Mouse (Mus musculus) forebrain, embryonic 14.5 days (tissue): ENCODE data around the gene Usp20. TPM values are rescaled to one million over a fixed set of nuclear protein-coding genes. Genes with fewer than 3 reads are reported as not detected.
A peak's percentile ranks its signal among the peaks of the same experiment; 100 is the strongest.

Source experiments
- ATAC-seq: fragments of 200-750 bp; cut with Nextera tagmentation; 2 replicates; pipeline ENCODE4 v1.8.0; 2017; ENCODE audit warnings: mild to moderate bottlenecking, moderate library complexity
- DNase-seq: peaks from one replicate; pipeline ENCODE4 v3.0.0-alpha.2; 2015; ENCODE audit warnings: low spot score
- H3K27ac ChIP-seq: fragments of 300-500 bp; sonication (generic); 2 replicates; pipeline ENCODE4 v1.5.1; 2014; ENCODE audit warnings: low read depth, mild to moderate bottlenecking, control low read depth, low read length, moderate library complexity
- H3K27me3 ChIP-seq: fragments of 300-500 bp; sonication (generic); replicated peaks from 2 replicates; pipeline ENCODE4 v1.6.1; 2014; ENCODE audit warnings: low read length, control low read depth, mixed read lengths; ENCODE audit not compliant: control insufficient read depth, insufficient read depth
- H3K36me3 ChIP-seq: fragments of 300-500 bp; sonication (generic); 2 replicates; pipeline ENCODE4 v1.6.1; 2014; ENCODE audit warnings: low read length, control low read depth; ENCODE audit not compliant: control insufficient read depth, insufficient read depth
- H3K4me1 ChIP-seq: fragments of 300-500 bp; sonication (generic); 2 replicates; pipeline ENCODE4 v1.6.1; 2014; ENCODE audit warnings: antibody characterized with exemption, low read length, control low read depth; ENCODE audit not compliant: control insufficient read depth, insufficient read depth
- H3K4me2 ChIP-seq: fragments of 300-500 bp; sonication (generic); 2 replicates; pipeline ENCODE4 v1.6.1; 2014; ENCODE audit warnings: mild to moderate bottlenecking, control low read depth, low read length
- H3K4me3 ChIP-seq: fragments of 300-500 bp; sonication (generic); 2 replicates; pipeline ENCODE4 v1.5.1; 2014; ENCODE audit warnings: low read depth, low read length, control low read depth
- H3K9ac ChIP-seq: fragments of 300-500 bp; sonication (generic); 2 replicates; pipeline ENCODE4 v1.6.1; 2014; ENCODE audit warnings: mild to moderate bottlenecking, low read length, control low read depth, moderate library complexity
- H3K9me3 ChIP-seq: fragments of 300-500 bp; sonication (generic); replicated peaks from 2 replicates; pipeline ENCODE4 v1.6.1; 2016; ENCODE audit warnings: low read length, control low read depth, mixed read lengths; ENCODE audit not compliant: control insufficient read depth
- WGBS: fragments of 180-500 bp; shearing (Covaris S2); extraction: QIAGEN DNeasy Blood & Tissue Kit; methylation state at CpG from one replicate; pipeline ENCODE4 v1.1.7; 2014; 5-methylcytosine and 5-hydroxymethylcytosine counted together
- polyA plus RNA-seq: library from polyadenylated mRNA; unstranded; fragments of >200 nt; fragmentation: Nextera tagmentation; extraction: Ambion mirVana; gene quantifications from 2 replicates; pipeline ENCODE4 v1.2.1, GENCODE M21; 2014

The Usp20 gene
- polyA plus RNA-seq, 1 experiment from 2014 or later = 18.7 TPM

DNA sequence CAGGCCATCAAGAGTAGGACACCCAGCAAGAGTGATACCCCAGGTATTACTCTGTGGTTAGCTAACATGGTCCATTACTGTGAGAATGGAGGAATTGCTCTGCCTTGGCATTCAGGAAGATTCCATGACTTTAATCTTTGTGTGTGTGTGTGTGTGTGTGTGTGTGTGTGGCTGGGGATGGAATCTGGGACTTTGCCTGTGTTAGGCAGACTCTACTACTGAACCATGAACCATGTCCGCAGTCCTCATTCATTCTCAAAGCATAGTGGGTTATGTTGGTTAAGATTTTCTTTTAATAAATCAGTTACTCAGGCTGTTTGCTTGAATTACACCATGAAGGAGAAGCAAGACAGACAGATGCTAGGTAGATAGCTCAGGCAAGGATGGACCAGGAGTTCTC is 61.8 kb downstream of the Usp20 start:
- H3K27me3 ChIP-seq = no peaks in the 10 kb centered on the region
- no peaks in the 10 kb centered on the region for H3K4me1 ChIP-seq

DNA sequence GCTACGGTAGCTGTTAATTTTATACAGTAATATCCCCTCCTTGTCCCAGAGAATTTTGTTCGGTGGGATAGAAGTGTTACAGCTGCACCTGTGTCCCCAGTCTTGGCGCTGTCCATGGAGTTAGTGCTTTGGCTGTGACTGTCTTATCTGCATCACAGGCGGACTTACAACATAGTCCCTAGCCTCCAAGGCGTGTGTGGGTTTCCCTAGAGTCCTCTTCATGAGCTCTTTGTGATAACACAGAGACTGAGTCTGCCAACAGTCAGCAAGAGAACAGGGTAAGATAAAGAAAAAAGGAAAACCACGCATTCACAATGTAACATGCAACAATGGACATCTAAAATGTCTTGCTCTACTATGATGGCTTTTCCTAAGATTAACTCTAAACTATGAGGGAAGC is 66.0 kb downstream of the Usp20 start:
- no peak for DNase-seq
- Histone ChIP-seq H3K27me3 (no peaks in the 10 kb centered on the region), H3K4me1 (no peaks in the 10 kb centered on the region), H3K27ac (no peak overlapping the region), H3K4me2 (no peak overlapping the region), H3K36me3 (0 out of 2 replicates have a peak, but pooled peaks cover 4% of the 10 kb centered on the region), H3K9me3 (no peaks in the 10 kb centered on the region), H3K9ac (no peak overlapping the region), H3K4me3 (no peak overlapping the region)
- no peak for ATAC-seq
- 94% methylated on average over 6 of the region's 6 CpGs for WGBS

More for the DNA sequence above, 61.8 kb downstream of the Usp20 start:
- WGBS = 100% methylated on average over 1 of the region's 1 CpGs
- DNase-seq (no peak), ATAC-seq (no peak)
- Histone ChIP-seq H3K9ac (no peak overlapping the region), H3K36me3 (peaks cover 10% of the 10 kb centered on the region; the same call in 1 of the 2 replicates), H3K4me2 (no peak overlapping the region), H3K27ac (no peak overlapping the region), H3K9me3 (no peaks in the 10 kb centered on the region), H3K4me3 (no peak overlapping the region)

DNA sequence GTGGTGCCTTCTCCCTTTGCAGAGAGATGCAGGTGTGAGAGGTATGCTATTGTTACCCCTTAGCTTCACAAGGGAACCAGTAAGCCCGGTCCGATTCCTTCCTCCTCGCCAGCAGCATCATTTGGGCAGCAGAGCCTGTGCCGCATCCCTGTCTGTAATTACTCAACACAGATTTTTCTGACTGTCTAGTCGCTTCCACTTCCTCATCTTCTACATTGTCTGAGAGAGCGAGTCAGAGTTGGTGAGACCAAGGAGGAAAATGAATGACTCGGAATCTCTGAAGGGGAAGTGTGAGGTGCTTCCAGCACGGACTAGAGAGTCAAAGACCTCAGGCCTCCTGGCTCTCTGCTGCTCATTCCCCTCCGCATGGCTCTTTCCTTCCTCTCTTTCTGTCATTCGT is 70.4 kb downstream of the Usp20 start:
- H3K9me3 ChIP-seq = no peaks in the 10 kb centered on the region
- no peak for ATAC-seq
- H3K4me1 ChIP-seq = no peaks in the 10 kb centered on the region
- no peaks in the 10 kb centered on the region for H3K27me3 ChIP-seq
- 89% methylated on average over 10 of the region's 10 CpGs for WGBS
- H3K9ac ChIP-seq = no peak overlapping the region
- H3K27ac ChIP-seq = no peak overlapping the region
- H3K4me2 ChIP-seq = no peak overlapping the region
- peaks cover 22% of the 10 kb centered on the region for H3K36me3 ChIP-seq
- H3K4me3 ChIP-seq = no peak overlapping the region
- no peak for DNase-seq

DNA sequence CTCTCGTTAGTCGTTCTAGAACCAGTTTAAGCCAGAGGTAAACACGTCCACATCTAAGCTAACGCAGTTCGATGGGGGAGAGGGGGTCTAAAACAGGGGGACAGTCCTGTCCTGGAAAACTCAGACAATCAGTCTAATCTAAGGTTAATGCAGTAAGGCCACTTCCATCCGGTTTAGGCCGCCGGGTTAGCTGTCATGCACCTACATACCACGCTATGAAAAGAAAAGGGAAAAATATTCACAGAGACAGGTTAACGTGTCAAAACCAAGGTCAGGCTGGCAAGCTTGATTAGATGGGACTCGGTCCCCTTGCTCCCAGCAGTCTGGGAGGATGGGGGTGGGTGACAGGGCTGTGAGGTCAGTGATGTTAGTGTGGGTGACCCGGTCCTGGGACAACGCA is 71.3 kb downstream of the Usp20 start:
- no peak for ATAC-seq
- no peak overlapping the region for H3K27ac ChIP-seq

DNA sequence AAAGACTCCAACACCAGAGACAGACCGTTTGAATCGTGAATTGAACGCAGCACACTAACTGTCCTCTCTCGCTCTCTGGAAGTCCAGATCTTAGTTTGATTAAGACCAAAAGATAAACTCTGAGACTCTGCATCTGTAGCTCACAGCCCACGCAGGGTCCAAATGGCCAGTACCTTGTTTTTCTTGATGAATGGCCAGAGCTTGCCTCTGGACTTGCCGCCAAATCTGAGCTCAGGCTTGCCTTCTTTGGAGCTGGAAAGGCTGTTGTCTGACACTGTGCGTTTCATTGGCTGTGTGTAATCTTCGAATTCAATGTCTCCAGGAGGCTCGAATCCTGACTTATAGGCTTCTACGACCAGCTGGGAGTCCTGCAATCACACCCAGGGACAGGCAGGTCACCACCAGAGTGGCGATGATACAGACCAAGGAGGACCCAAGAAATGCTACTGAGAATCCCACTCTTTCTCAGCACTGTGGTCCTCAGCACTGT is 71.8 kb downstream of the Usp20 start:
- 93% methylated on average over 11 of the region's 11 CpGs for WGBS
- H3K9me3 ChIP-seq = no peaks in the 10 kb centered on the region
- no peak for DNase-seq

More for the DNA sequence above, 71.3 kb downstream of the Usp20 start:
- no peaks in the 10 kb centered on the region for H3K9me3 ChIP-seq
- H3K4me1 ChIP-seq = no peaks in the 10 kb centered on the region
- 92% methylated on average over 13 of the region's 13 CpGs for WGBS
- H3K9ac ChIP-seq = no peak overlapping the region
- DNase-seq = no peak
- H3K4me3 ChIP-seq = no peak overlapping the region
- H3K4me2 ChIP-seq = no peak overlapping the region
- H3K27me3 ChIP-seq = no peaks in the 10 kb centered on the region
- H3K36me3 ChIP-seq = peaks cover 20% of the 10 kb centered on the region

DNA sequence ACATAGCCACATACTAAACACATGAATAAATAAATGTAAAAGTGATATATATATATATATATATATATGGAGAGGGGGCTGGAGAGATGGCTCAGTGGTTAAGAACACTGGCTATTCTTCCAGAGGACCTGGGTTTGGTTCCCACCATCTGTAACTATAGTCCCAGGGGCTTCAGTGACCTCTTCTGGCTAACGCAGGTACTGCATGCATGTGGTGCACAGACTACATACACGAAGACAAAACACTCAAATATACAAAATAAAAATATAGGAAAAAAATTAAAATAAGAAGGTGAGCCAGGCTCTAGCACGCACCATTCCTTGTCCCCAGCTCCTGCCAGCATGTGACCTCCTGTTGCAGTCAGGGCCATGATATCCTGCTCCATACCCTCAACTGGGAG is 74.0 kb downstream of the Usp20 start:
- 99% methylated on average over 3 of the region's 3 CpGs for WGBS
- DNase-seq = no peak
- H3K27me3 ChIP-seq = no peaks in the 10 kb centered on the region
- peaks cover 20% of the 10 kb centered on the region for H3K36me3 ChIP-seq
- H3K27ac ChIP-seq = no peak overlapping the region
- H3K4me3 ChIP-seq = no peak overlapping the region
- H3K4me1 ChIP-seq = no peaks in the 10 kb centered on the region
- ATAC-seq = no peak
- H3K4me2 ChIP-seq = no peak overlapping the region
- H3K9me3 ChIP-seq = no peaks in the 10 kb centered on the region
- H3K9ac ChIP-seq = no peak overlapping the region

More for the DNA sequence above, 71.8 kb downstream of the Usp20 start:
- ATAC-seq = no peak
- peaks cover 20% of the 10 kb centered on the region for H3K36me3 ChIP-seq
- no peak overlapping the region for H3K4me2 ChIP-seq
- no peaks in the 10 kb centered on the region for H3K4me1 ChIP-seq
- no peaks in the 10 kb centered on the region for H3K27me3 ChIP-seq
- H3K9ac ChIP-seq = no peak overlapping the region
- no peak overlapping the region for H3K27ac ChIP-seq
- no peak overlapping the region for H3K4me3 ChIP-seq

DNA sequence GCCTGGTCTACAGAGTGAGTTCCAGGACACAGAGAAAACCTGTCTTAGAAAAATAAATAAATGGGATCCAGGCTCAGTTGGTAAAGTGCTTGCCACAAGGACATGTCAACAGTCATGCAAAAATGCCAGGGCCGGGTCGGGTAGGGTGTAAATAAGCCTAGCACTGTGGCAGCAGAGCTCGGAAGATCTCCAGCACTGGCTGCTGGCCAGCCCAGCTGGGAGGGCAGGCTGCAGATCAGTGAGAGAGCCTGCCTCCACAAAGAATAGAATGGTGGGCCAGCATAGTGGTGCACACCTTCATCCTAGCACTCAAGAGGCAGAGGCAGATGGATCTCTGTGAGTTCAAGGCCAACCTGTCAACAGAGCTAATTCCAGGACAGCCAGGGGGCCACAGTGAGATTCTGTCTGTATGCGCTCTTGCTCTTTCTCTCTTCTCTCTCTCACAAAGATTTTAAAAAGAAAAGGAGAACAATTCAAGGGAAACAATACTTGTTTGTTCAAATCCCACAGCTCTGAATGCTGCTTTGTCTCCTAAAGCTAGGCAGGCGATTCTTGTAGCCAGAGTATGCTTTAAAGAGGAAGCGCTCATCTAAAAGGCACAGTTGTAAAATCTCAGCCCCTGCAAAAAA is 75.6 kb downstream of the Usp20 start:
- Histone ChIP-seq H3K27me3 (no peaks in the 10 kb centered on the region), H3K4me1 (no peaks in the 10 kb centered on the region), H3K9me3 (no peaks in the 10 kb centered on the region), H3K4me3 (no peak overlapping the region), H3K4me2 (no peak overlapping the region), H3K27ac (no peak overlapping the region), H3K9ac (no peak overlapping the region), H3K36me3 (peaks cover 20% of the 10 kb centered on the region)
- WGBS = 58% methylated on average over 6 of the region's 6 CpGs
- no peak for ATAC-seq
- peak; percentile 14 for DNase-seq

DNA sequence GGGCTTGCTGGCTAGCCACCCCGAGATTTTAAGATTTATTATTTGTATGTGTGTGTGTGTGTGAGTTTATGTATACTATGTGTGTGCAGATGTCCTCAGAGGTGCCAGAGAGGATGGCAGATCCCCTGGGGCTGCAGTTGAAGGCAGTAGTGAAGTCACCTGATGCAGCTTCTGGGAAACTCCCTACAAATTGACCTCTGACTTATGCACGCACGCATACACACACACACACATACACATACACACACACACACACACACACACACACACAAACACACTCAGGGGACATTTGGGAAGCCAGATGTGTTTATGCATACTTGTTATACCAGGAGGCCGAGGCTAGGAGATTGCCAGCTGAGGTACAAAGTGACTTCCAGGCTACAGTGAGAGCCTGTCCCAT is 76.4 kb downstream of the Usp20 start:
- Histone ChIP-seq H3K36me3 (peaks cover 20% of the 10 kb centered on the region), H3K4me3 (no peak overlapping the region), H3K27ac (no peak overlapping the region), H3K4me2 (no peak overlapping the region), H3K9me3 (no peaks in the 10 kb centered on the region), H3K27me3 (no peaks in the 10 kb centered on the region), H3K9ac (no peak overlapping the region), H3K4me1 (no peaks in the 10 kb centered on the region)
- no peak for DNase-seq
- WGBS = 96% methylated on average over 4 of the region's 4 CpGs
- no peak for ATAC-seq

DNA sequence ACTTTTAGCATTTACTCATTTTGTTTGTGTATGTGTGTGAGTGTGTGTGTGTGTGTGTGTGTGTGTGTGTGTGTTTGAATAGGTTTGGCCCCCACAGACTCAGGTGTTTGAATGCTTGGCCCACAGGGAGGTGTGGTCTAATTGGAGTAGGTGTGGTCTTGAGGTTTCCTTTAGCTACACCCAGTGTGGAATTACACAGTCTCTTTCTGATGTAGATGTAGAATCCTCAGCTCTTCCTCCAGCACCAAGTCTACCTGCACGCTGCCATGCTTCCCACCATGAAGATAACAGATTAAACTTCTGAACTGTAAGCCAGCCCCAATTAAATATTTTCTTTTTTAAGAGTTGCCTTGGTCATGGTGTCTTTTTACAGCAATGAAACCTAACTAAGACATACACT is 78.2 kb downstream of the Usp20 start:
- no peak overlapping the region for H3K27ac ChIP-seq
- WGBS = 97% methylated on average over 1 of the region's 1 CpGs
- H3K9me3 ChIP-seq = no peaks in the 10 kb centered on the region
- H3K4me3 ChIP-seq = no peak overlapping the region
- DNase-seq (no peak), ATAC-seq (no peak)
- H3K27me3 ChIP-seq = no peaks in the 10 kb centered on the region
- peaks cover 8% of the 10 kb centered on the region; the same call in 1 of the 2 replicates for H3K36me3 ChIP-seq
- no peaks in the 10 kb centered on the region for H3K4me1 ChIP-seq
- H3K9ac ChIP-seq = no peak overlapping the region
- no peak overlapping the region for H3K4me2 ChIP-seq
